In genomic region chr3:30505741-30506251, GRCm38 (mm10) we compare ENCODE assay signal across 11 mouse cellular contexts. TPM values are rescaled to one million over a fixed set of nuclear protein-coding genes. Genes with fewer than 3 reads are reported as not detected.
DNase-seq lines count a peak whose midpoint lies in the region; ATAC-seq and TF ChIP-seq lines count a peak whose summit lies in the region.
"Had no signal": no experiment of that assay in that cellular context is flagged by ENCODE, and none has a peak within 500 bp of the region (broad histone marks: within the 10 kb centered on the region; RNA-seq: fewer than 3 reads in every experiment).

No protein-coding gene starts in this region.

- 28% methylated on average over 16 of the region's 16 CpGs for WGBS in forebrain, postnatal 0 days
- 6% methylated on average over 16 of the region's 16 CpGs for WGBS in forebrain, embryonic 12.5 days
- 11% methylated on average over 16 of the region's 16 CpGs for WGBS in hindbrain, embryonic 13.5 days
- 42% methylated on average over 16 of the region's 16 CpGs for whole genome bisulfite sequencing in lung, embryonic 16.5 days

- H3K4me1 ChIP-seq in forebrain, postnatal 0 days (ENCODE audit: insufficient read depth): no peaks in the 10 kb centered on the region
- H3K4me1 ChIP-seq in forebrain, embryonic 12.5 days: peaks cover 61% of the 10 kb centered on the region
- peaks cover 46% of the 10 kb centered on the region for H3K4me1 ChIP-seq in hindbrain, embryonic 13.5 days (replicated peaks)
- H3K4me1 ChIP-seq in lung, embryonic 16.5 days (replicated peaks; ENCODE audit: control insufficient read depth, insufficient read depth, low read length): peaks cover 13% of the 10 kb centered on the region

- H3K4me3 ChIP-seq in forebrain, postnatal 0 days (ENCODE audit: low read depth, low read length): no peak overlapping the region
- no peak overlapping the region for H3K4me3 ChIP-seq in forebrain, embryonic 12.5 days (replicated peaks)
- no peak overlapping the region for H3K4me3 ChIP-seq in hindbrain, embryonic 13.5 days
- H3K4me3 ChIP-seq in lung, embryonic 16.5 days (ENCODE audit: low read length): peak overlapping the region; percentile 7; the same call in 1 of the 2 replicates

- H3K9ac ChIP-seq in forebrain, postnatal 0 days: no peak overlapping the region
- no peak overlapping the region for H3K9ac ChIP-seq in forebrain, embryonic 12.5 days
- H3K9ac ChIP-seq in hindbrain, embryonic 13.5 days: no peak overlapping the region
- H3K9ac ChIP-seq in lung, embryonic 16.5 days (ENCODE audit: low read length): peak overlapping the region; percentile 41

- peaks cover 51% of the 10 kb centered on the region for H3K27me3 ChIP-seq in forebrain, postnatal 0 days (ENCODE audit: insufficient read depth, low read length)
- peaks cover 51% of the 10 kb centered on the region for H3K27me3 ChIP-seq in forebrain, embryonic 12.5 days
- H3K27me3 ChIP-seq in hindbrain, embryonic 13.5 days: peaks cover 58% of the 10 kb centered on the region
- peaks cover 2% of the 10 kb centered on the region for H3K27me3 ChIP-seq in lung, embryonic 16.5 days (ENCODE audit: control insufficient read depth, insufficient read depth, low read depth, low read length)

- no peak for TF ChIP-seq CTCF in forebrain, postnatal 0 days (IDR thresholded peaks at IDR 0.05; ENCODE audit: low read depth)

- no peaks in the 10 kb centered on the region for H3K36me3 ChIP-seq in forebrain, postnatal 0 days (ENCODE audit: insufficient read depth)
- H3K36me3 ChIP-seq in forebrain, embryonic 12.5 days (replicated peaks): no peaks in the 10 kb centered on the region
- no peaks in the 10 kb centered on the region for H3K36me3 ChIP-seq in hindbrain, embryonic 13.5 days
- H3K36me3 ChIP-seq in lung, embryonic 16.5 days (ENCODE audit: control insufficient read depth, insufficient read depth, low read length): no peaks in the 10 kb centered on the region

- no peak overlapping the region for H3K4me2 ChIP-seq in forebrain, postnatal 0 days (ENCODE audit: low read depth)
- H3K4me2 ChIP-seq in forebrain, embryonic 12.5 days: no peak overlapping the region; the same call in 1 of the 2 replicates
- peak overlapping the region; percentile 72; the same call in 1 of the 2 replicates for H3K4me2 ChIP-seq in hindbrain, embryonic 13.5 days
- peak overlapping the region; percentile 39 for H3K4me2 ChIP-seq in lung, embryonic 16.5 days (ENCODE audit: low read depth, low read length)

- peak; percentile 47 for DNase-seq in forebrain, postnatal 0 days
- DNase-seq in R1 (ENCODE audit: low read depth, low spot score): peak; percentile 18
- DNase-seq in cerebellum, postnatal 25 days: no peak
- DNase-seq in right cerebral cortex, postnatal 14 days: no peak
- no peak for DNase-seq in right cerebral cortex, adult 18-20 months
- DNase-seq: cerebellum, adult 9-11 months; gastrocnemius, postnatal 10 days; thymus, adult 18-20 months had no signal

- H3K9me3 ChIP-seq in forebrain, postnatal 0 days (ENCODE audit: low read length): no peaks in the 10 kb centered on the region
- H3K9me3 ChIP-seq in forebrain, embryonic 12.5 days: no peaks in the 10 kb centered on the region
- no peaks in the 10 kb centered on the region for H3K9me3 ChIP-seq in hindbrain, embryonic 13.5 days
- H3K9me3 ChIP-seq in lung, embryonic 16.5 days (ENCODE audit: control insufficient read depth, low read length): no peaks in the 10 kb centered on the region

- ATAC-seq in forebrain, postnatal 0 days: no peak
- no peak for ATAC-seq in forebrain, embryonic 12.5 days (ENCODE audit: low FRiP score)
- ATAC-seq in hindbrain, embryonic 13.5 days (ENCODE audit: low FRiP score): no peak
- ATAC-seq in lung, embryonic 16.5 days (ENCODE audit: low read depth): no peak

- no peak overlapping the region for H3K27ac ChIP-seq in forebrain, postnatal 0 days (ENCODE audit: low read depth, low read length)
- no peak overlapping the region for H3K27ac ChIP-seq in forebrain, embryonic 12.5 days
- H3K27ac ChIP-seq in hindbrain, embryonic 13.5 days: no peak overlapping the region
- peak overlapping the region; percentile 93 for H3K27ac ChIP-seq in lung, embryonic 16.5 days (ENCODE audit: low read length)

RNA-seq across cellular contexts. Expression of gene Mecom, which starts 42.0 kb away (rescaled TPM):
- 3.2 and 3.9 TPM in 2 replicates for total RNA-seq in forebrain, postnatal 0 days (2014; rRNA removed)
- 1.9 TPM in 2 replicates for polyA plus RNA-seq in forebrain, postnatal 0 days (2015; fragmentation: Nextera tagmentation; extraction: Ambion mirVana)
- 12.1 and 12.2 TPM in 2 replicates for polyA plus RNA-seq in forebrain, embryonic 12.5 days (2016; fragmentation: Nextera tagmentation; extraction: Ambion mirVana)
- 12.3 and 18.4 TPM in 2 replicates for polyA plus RNA-seq in hindbrain, embryonic 13.5 days (2015; fragmentation: Nextera tagmentation; extraction: Ambion mirVana)
- 69.5 and 73.4 TPM in 2 replicates for polyA plus RNA-seq in lung, embryonic 16.5 days (2015; fragmentation: Nextera tagmentation; extraction: Ambion mirVana)

Comparison
In these comparisons a context has a peak if more than half of its experiments do, and no peak if none do; other contexts are left out.
1. DNase-seq: peak in forebrain, postnatal 0 days (single experiment) and R1 (single experiment); none in cerebellum, postnatal 25 days (0 of 2), right cerebral cortex, postnatal 14 days (single experiment) and right cerebral cortex, adult 18-20 months (single experiment).
2. H3K4me2 ChIP-seq: peak in hindbrain, embryonic 13.5 days (single experiment) and lung, embryonic 16.5 days (single experiment); none in forebrain, postnatal 0 days (single experiment) and forebrain, embryonic 12.5 days (single experiment).